Mouse (Mus musculus): ENCODE measurements around the gene Noc3l. TPM values are rescaled to one million over a fixed set of nuclear protein-coding genes. Genes with fewer than 3 reads are reported as not detected.

The Noc3l gene
- total and polyA plus RNA-seq, 3 experiments, result 20.0 to 20.3 TPM; not detected in 1

GRCm38 (mm10) chr19:38783542-38783941 is 35.5 kb downstream of the Noc3l start:
- H3K36me3 ChIP-seq (ENCODE audit: control insufficient read depth in 1 of 2, insufficient read depth in 2 of 2, low read length in 2 of 2), result peaks cover 0 to 2% of the 10 kb centered on the region in 2 experiments; a peak in 1 of 4 replicates
- TF ChIP-seq TAL1 (IDR thresholded peaks at IDR 0.05; ENCODE audit: low read length) (no peak), EP300 (IDR thresholded peaks at IDR 0.05; ENCODE audit: low read depth in 1 of 2, low read length in 2 of 2) (no peak), SIN3A (IDR thresholded peaks at IDR 0.05; ENCODE audit: low read length) (no peak), NELFE (IDR thresholded peaks at IDR 0.05; ENCODE audit: low read depth, low read length) (no peak), BHLHE40 (IDR thresholded peaks at IDR 0.05; ENCODE audit: borderline replicate concordance, low read depth, low read length) (no peak), JUND (IDR thresholded peaks at IDR 0.05; ENCODE audit: low read depth, low read length) (no peak), KAT2A (conservative IDR thresholded peaks at IDR 0.05; ENCODE audit: low read depth, low read length) (no peak), POLR2AphosphoS5 (IDR thresholded peaks at IDR 0.05; ENCODE audit: borderline replicate concordance, low read depth, low read length) (no peak), CHD1 (IDR thresholded peaks at IDR 0.05; ENCODE audit: low read depth, low read length) (no peak), TBP (IDR thresholded peaks at IDR 0.05; ENCODE audit: low read depth, low read length) (no peak)
- no peak overlapping the region for H3K9ac ChIP-seq (ENCODE audit: control insufficient read depth, low read depth, low read length, poor library complexity, severe bottlenecking)
- H3K79me2 ChIP-seq (ENCODE audit: control insufficient read depth, insufficient read depth, low read length, poor library complexity), result no peaks in the 10 kb centered on the region
- H3K4me3 ChIP-seq (ENCODE audit: control insufficient read depth in 1 of 2, insufficient read depth in 1 of 2, low read depth in 2 of 2, low read length in 2 of 2), result no peak overlapping the region
- peak; percentile 38 for DNase-seq (ENCODE audit: low read depth, low spot score)
- H3K27me3 ChIP-seq (ENCODE audit: control insufficient read depth in 1 of 2, insufficient read depth in 2 of 2, low read length in 2 of 2), result no peaks in the 10 kb centered on the region
- no peaks in the 10 kb centered on the region for H3K4me1 ChIP-seq (ENCODE audit: control insufficient read depth in 1 of 2, insufficient read depth in 2 of 2, low read length in 2 of 2)
- H3K27ac ChIP-seq (ENCODE audit: control insufficient read depth, low read depth, low read length), result no peak overlapping the region
- H3K9me3 ChIP-seq (replicated peaks; ENCODE audit: insufficient read depth, low read length), result no peaks in the 10 kb centered on the region

- Histone ChIP-seq H3K9ac (ENCODE audit: control insufficient read depth, low read depth, low read length, poor library complexity, severe bottlenecking) (no peak overlapping the region), H3K4me1 (ENCODE audit: control insufficient read depth in 1 of 2, insufficient read depth in 2 of 2, low read length in 2 of 2) (no peaks in the 10 kb centered on the region), H3K79me2 (ENCODE audit: control insufficient read depth, insufficient read depth, low read length, poor library complexity) (no peaks in the 10 kb centered on the region), H3K9me3 (replicated peaks; ENCODE audit: insufficient read depth, low read length) (no peaks in the 10 kb centered on the region), H3K36me3 (ENCODE audit: control insufficient read depth in 1 of 2, insufficient read depth in 2 of 2, low read length in 2 of 2) (no peaks in the 10 kb centered on the region), H3K4me3 (ENCODE audit: control insufficient read depth in 1 of 2, insufficient read depth in 1 of 2, low read depth in 2 of 2, low read length in 2 of 2) (no peak overlapping the region), H3K27me3 (ENCODE audit: control insufficient read depth in 1 of 2, insufficient read depth in 2 of 2, low read length in 2 of 2) (no peaks in the 10 kb centered on the region; a peak in 1 of 4 replicates), H3K27ac (ENCODE audit: control insufficient read depth, low read depth, low read length) (no peak overlapping the region)
- TF ChIP-seq MYB (IDR thresholded peaks at IDR 0.05; ENCODE audit: low read depth, low read length), result no peak
- TF ChIP-seq MYC (IDR thresholded peaks at IDR 0.05; ENCODE audit: low read depth, low read length), result no peak
- TF ChIP-seq MXI1 (IDR thresholded peaks at IDR 0.05; ENCODE audit: low read depth, low read length), result no peak
- TF ChIP-seq USF2 (IDR thresholded peaks at IDR 0.05; ENCODE audit: borderline replicate concordance in 1 of 2, insufficient read depth in 1 of 2, low read depth in 1 of 2, low read length in 2 of 2), result no peak
- no peak for TF ChIP-seq NRF1 (IDR thresholded peaks at IDR 0.05; ENCODE audit: insufficient read depth, low read depth, low read length, poor library complexity, severe bottlenecking)
- TF ChIP-seq ZNF384 (IDR thresholded peaks at IDR 0.05; ENCODE audit: low read depth, low read length), result no peak
- DNase-seq (ENCODE audit: low read depth, low spot score), result no peak
Observed at GRCm38 (mm10) chr19:38778805-38779204, 40.2 kb downstream of the Noc3l start.
